Mouse (Mus musculus): ENCODE measurements around the gene Serpina3m.
"Not testable (repeated sequence)": the region's sequence is repeated elsewhere in the genome, so short reads cannot be mapped to it uniquely, and the experiment has no call there.

The Serpina3m gene

GRCm38 (mm10) chr12:104388477-104388876 lies 50.2 kb downstream of the Serpina3m start:
- DNase-seq (ENCODE audit: low read depth, low spot score) = no peak

- not testable (repeated sequence) for DNase-seq (ENCODE audit: low read depth, low spot score)
These were observed 52.8 kb downstream of the Serpina3m start for GRCm38 (mm10) chr12:104391057-104391456.

- DNase-seq (ENCODE audit: low read depth, low spot score) = no peak
These were observed 65.7 kb downstream of the Serpina3m start for GRCm38 (mm10) chr12:104403968-104404367.

- no peak for DNase-seq (ENCODE audit: low read depth, low spot score)
These were observed 68.2 kb downstream of the Serpina3m start, which contains the start of gene Serpina3n for GRCm38 (mm10) chr12:104406454-104406885. Serpina3n (plus strand) TSS chr12:104406729.

- DNase-seq (ENCODE audit: low read depth, low spot score) = no peak
These were observed 74.2 kb downstream of the Serpina3m start for GRCm38 (mm10) chr12:104412507-104412906.

- DNase-seq (ENCODE audit: low read depth, low spot score) = no peak
These were observed 76.3 kb downstream of the Serpina3m start for GRCm38 (mm10) chr12:104414576-104414975.

- DNase-seq (ENCODE audit: low read depth, low spot score) = no peak
These were observed 77.5 kb downstream of the Serpina3m start for GRCm38 (mm10) chr12:104415625-104416315.

- peak; percentile 76 for DNase-seq (ENCODE audit: low read depth, low spot score)
These were observed 80.3 kb downstream of the Serpina3m start for GRCm38 (mm10) chr12:104418340-104419135.

GRCm38 (mm10) chr12:104419136-104419462 lies 80.8 kb downstream of the Serpina3m start:
- DNase-seq (ENCODE audit: low read depth, low spot score) = no peak

- no peak for DNase-seq (ENCODE audit: low read depth, low spot score)
These were observed 84.5 kb downstream of the Serpina3m start for GRCm38 (mm10) chr12:104422615-104423392.

GRCm38 (mm10) chr12:104425591-104425990 lies 87.3 kb downstream of the Serpina3m start:
- DNase-seq (ENCODE audit: low read depth, low spot score) = no peak

GRCm38 (mm10) chr12:104426915-104427314 lies 88.6 kb downstream of the Serpina3m start:
- DNase-seq (ENCODE audit: low read depth, low spot score) = no peak

- DNase-seq (ENCODE audit: low read depth, low spot score) = no peak
These were observed 93.1 kb downstream of the Serpina3m start for GRCm38 (mm10) chr12:104431359-104431758.

- no peak for DNase-seq (ENCODE audit: low read depth, low spot score)
These were observed 94.9 kb downstream of the Serpina3m start for GRCm38 (mm10) chr12:104433214-104433613.

GRCm38 (mm10) chr12:104433951-104434735 lies 95.9 kb downstream of the Serpina3m start:
- DNase-seq (ENCODE audit: low read depth, low spot score) = peak; percentile 34

GRCm38 (mm10) chr12:104440087-104440760 lies 101.9 kb downstream of the Serpina3m start:
- DNase-seq (ENCODE audit: low read depth, low spot score) = peak; percentile 78

GRCm38 (mm10) chr12:104443716-104444115 lies 105.4 kb downstream of the Serpina3m start:
- no peak for DNase-seq (ENCODE audit: low read depth, low spot score)

Measured in embryo, embryonic 11.5 days (tissue).